Mouse (Mus musculus) forebrain, embryonic 12.5 days (tissue): ENCODE measurements around the gene Stk24. TPM values are rescaled to one million over a fixed set of nuclear protein-coding genes. Genes with fewer than 3 reads are reported as not detected.

Source experiments
- ATAC-seq: fragments of 200-750 bp; cut with Nextera tagmentation; 2 replicates; pipeline ENCODE4 v1.8.0; 2017; ENCODE audit warnings: moderate TSS enrichment; ENCODE audit not compliant: low FRiP score
- H3K27ac ChIP-seq: fragments of 300-500 bp; sonication (generic); 2 replicates; pipeline ENCODE4 v1.5.1; 2016; ENCODE audit warnings: mild to moderate bottlenecking
- H3K27me3 ChIP-seq: fragments of 300-500 bp; sonication (generic); 2 replicates; pipeline ENCODE4 v1.6.1; 2016; ENCODE audit warnings: mild to moderate bottlenecking
- H3K36me3 ChIP-seq: fragments of 300-500 bp; sonication (generic); replicated peaks from 2 replicates; pipeline ENCODE4 v1.6.1; 2016; ENCODE audit warnings: mild to moderate bottlenecking
- H3K4me1 ChIP-seq: fragments of 300-500 bp; sonication (generic); 2 replicates; pipeline ENCODE4 v1.6.1; 2016
- H3K4me2 ChIP-seq: fragments of 300-500 bp; sonication (generic); 2 replicates; pipeline ENCODE4 v1.6.1; 2016; ENCODE audit warnings: mild to moderate bottlenecking, moderate library complexity
- H3K4me3 ChIP-seq: fragments of 300-500 bp; sonication (generic); replicated peaks from 2 replicates; pipeline ENCODE4 v1.5.1; 2016; ENCODE audit warnings: mild to moderate bottlenecking
- H3K9ac ChIP-seq: fragments of 300-500 bp; sonication (generic); 2 replicates; pipeline ENCODE4 v1.6.1; 2016; ENCODE audit warnings: mild to moderate bottlenecking
- H3K9me3 ChIP-seq: fragments of 300-500 bp; sonication (generic); 2 replicates; pipeline ENCODE4 v1.6.1; 2016
- WGBS: fragments of 180-500 bp; shearing (Covaris S2); methylation state at CpG from one replicate; pipeline ENCODE4 v1.1.7; 2016; 5-methylcytosine and 5-hydroxymethylcytosine counted together
- polyA plus RNA-seq: library from polyadenylated mRNA; unstranded; fragments of >200 nt; fragmentation: Nextera tagmentation; extraction: Ambion mirVana; gene quantifications from 2 replicates; pipeline ENCODE4 v1.2.1, GENCODE M21; 2016

The Stk24 gene
- polyA plus RNA-seq, 1 experiment from 2014 or later: 41.3 TPM

DNA sequence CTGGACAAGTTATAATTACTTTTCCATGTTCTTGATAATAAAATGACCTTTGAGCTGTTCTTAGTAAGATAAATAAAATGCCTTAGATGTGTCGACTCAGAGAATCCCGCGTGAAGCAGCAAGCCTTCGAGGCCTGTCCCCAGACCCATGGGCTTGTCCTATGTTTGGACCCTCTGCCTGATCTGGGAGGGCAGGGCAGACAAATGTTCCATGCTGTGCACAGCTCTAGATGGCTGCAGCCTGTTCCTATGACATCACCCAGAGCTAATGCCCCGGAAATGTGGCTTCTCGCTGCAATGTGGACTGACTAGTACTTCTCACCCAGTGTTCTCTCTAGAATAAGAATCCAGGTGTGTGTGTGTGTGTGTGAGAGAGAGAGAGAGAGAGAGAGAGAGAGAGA is 115.4 kb downstream of the Stk24 start:
- Histone ChIP-seq H3K36me3 (peaks cover 12% of the 10 kb centered on the region; the same call in 1 of the 2 replicates), H3K4me2 (no peak overlapping the region), H3K9ac (no peak overlapping the region), H3K4me3 (no peak overlapping the region), H3K9me3 (no peaks in the 10 kb centered on the region), H3K27me3 (no peaks in the 10 kb centered on the region), H3K27ac (no peak overlapping the region), H3K4me1 (no peaks in the 10 kb centered on the region)
- WGBS: 88% methylated on average over 6 of the region's 6 CpGs
- no peak for ATAC-seq

GRCm38 (mm10) chr14:121263912-121264311 is 115.9 kb downstream of the Stk24 start:
- Histone ChIP-seq H3K36me3 (peaks cover 12% of the 10 kb centered on the region; the same call in 1 of the 2 replicates), H3K27ac (no peak overlapping the region), H3K27me3 (no peaks in the 10 kb centered on the region), H3K4me1 (no peaks in the 10 kb centered on the region), H3K9me3 (no peaks in the 10 kb centered on the region), H3K4me2 (no peak overlapping the region), H3K9ac (no peak overlapping the region), H3K4me3 (no peak overlapping the region)
- WGBS: 81% methylated on average over 2 of the region's 2 CpGs
- no peak for ATAC-seq

DNA sequence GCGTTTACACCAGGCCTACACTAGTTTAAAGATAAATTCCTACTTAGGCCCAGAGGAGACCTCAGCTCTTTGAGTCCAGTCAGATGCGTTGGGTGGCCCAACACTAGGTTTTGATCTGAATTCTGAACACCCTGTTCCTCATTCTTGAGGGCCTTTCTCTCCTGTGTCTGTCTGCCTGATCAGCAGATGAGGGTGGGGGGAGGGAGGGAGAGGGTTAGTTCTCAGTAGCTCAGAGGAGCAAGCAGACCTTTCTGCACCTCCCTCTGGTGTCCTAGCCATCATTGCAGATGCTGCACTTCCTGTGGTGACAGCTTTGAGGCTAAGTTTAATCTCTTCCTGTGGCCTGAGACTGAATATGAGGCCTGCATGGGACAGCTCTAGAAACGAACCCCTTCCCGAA is 117.2 kb downstream of the Stk24 start:
- Histone ChIP-seq H3K27me3 (no peaks in the 10 kb centered on the region), H3K9me3 (no peaks in the 10 kb centered on the region), H3K4me3 (no peak overlapping the region), H3K36me3 (peaks cover 9% of the 10 kb centered on the region), H3K4me1 (no peaks in the 10 kb centered on the region), H3K9ac (no peak overlapping the region), H3K4me2 (no peak overlapping the region), H3K27ac (no peak overlapping the region)
- WGBS: 75% methylated on average over 4 of the region's 4 CpGs
- ATAC-seq: no peak

DNA sequence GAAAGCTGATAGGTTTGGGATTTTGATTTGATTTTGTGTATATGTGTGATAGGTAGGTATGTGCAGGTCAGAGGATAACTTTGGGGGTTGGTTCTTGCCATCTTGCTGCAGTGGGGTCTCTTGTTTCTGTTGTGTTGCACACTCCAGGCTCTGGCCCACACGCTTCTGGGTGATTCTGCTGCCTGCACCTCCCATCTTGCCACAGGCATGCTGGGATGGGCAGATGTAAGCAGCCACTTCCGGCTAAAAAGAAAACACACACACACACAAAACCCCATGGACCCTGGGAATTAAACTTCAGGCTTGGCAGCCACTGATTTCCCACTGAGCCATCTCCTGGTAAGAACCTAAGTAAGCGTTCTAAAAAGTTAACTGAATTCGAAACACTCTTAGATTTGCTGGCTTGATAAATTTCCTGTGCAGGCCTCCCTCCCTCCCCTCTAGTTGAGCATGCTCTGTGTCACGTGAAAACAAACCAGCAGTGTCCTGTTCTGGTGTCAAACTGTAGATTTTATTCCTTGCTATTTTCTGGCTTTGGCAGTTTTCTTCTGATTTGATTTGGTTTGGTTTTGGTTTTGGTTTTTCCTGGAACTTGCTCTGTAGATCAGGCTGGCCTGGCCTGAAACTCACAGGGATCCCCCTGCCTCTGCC is 118.5 kb downstream of the Stk24 start:
- Histone ChIP-seq H3K4me2 (no peak overlapping the region), H3K27ac (no peak overlapping the region)
- 83% methylated on average over 5 of the region's 5 CpGs for whole genome bisulfite sequencing

GRCm38 (mm10) chr14:121259789-121260188 is 120.0 kb downstream of the Stk24 start:
- Histone ChIP-seq H3K4me3 (no peak overlapping the region), H3K27ac (0 out of 2 replicates have a peak overlapping the region, but pooled peaks have one; percentile 38), H3K36me3 (peaks cover 11% of the 10 kb centered on the region), H3K4me1 (no peaks in the 10 kb centered on the region), H3K4me2 (no peak overlapping the region), H3K9ac (no peak overlapping the region), H3K27me3 (no peaks in the 10 kb centered on the region), H3K9me3 (no peaks in the 10 kb centered on the region)
- peak; percentile 69; the same call in 1 of the 2 replicates for ATAC-seq
- 52% methylated on average over 7 of the region's 7 CpGs for WGBS

More for the DNA sequence above, 118.5 kb downstream of the Stk24 start:
- Histone ChIP-seq H3K36me3 (peaks cover 11% of the 10 kb centered on the region), H3K27me3 (no peaks in the 10 kb centered on the region), H3K9ac (no peak overlapping the region), H3K9me3 (no peaks in the 10 kb centered on the region), H3K4me1 (no peaks in the 10 kb centered on the region), H3K4me3 (no peak overlapping the region)
- ATAC-seq: no peak

DNA sequence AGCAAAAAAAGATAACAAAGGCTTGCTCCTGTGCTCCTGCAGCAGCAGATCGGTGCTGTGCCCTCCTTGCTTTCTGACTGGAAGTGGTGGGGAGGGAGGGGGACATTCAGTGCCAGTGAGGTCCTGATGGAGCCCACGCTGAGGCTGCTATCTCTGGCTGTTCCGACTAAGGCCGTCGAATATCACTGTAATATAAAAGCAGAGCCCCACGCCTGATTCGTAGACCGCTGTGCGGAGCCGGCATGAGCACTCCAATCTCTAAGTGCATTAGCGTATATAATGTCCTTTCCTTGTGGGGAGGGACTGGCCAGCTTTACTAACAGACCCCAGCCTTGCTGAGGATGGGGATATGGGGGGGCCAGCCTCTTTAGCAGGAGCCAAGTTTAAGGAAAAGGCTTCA is 120.5 kb downstream of the Stk24 start:
- Histone ChIP-seq H3K4me3 (no peak overlapping the region), H3K27ac (peak overlapping the region; percentile 38; the same call in 1 of the 2 replicates), H3K36me3 (peaks cover 11% of the 10 kb centered on the region), H3K27me3 (no peaks in the 10 kb centered on the region), H3K9me3 (no peaks in the 10 kb centered on the region), H3K4me2 (no peak overlapping the region), H3K9ac (no peak overlapping the region), H3K4me1 (no peaks in the 10 kb centered on the region)
- ATAC-seq: peak; percentile 36; the same call in 1 of the 2 replicates
- 68% methylated on average over 11 of the region's 11 CpGs for WGBS

DNA sequence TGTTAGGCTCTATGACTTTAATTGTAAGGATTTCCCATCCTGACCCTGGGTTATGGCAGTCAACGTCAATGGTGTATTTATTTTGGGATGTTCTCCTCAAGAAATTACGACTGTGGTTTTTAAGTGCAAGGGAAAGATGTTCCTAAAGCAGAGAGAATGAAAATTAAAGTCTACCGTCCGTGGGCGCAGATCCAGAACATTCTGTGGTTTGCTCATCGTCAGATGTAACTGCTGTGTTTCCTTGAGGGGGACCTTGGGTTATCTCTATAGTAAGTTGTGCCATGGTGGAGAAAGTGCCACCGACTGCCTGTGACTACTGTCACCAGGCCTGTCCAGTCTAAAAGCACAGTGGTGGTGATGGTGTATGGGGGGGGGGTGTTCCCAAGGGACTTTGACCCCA is 122.9 kb downstream of the Stk24 start:
- ATAC-seq: no peak
- peaks cover 21% of the 10 kb centered on the region for H3K36me3 ChIP-seq
- 97% methylated on average over 7 of the region's 7 CpGs for WGBS

GRCm38 (mm10) chr14:121255469-121255868 is 124.3 kb downstream of the Stk24 start:
- Histone ChIP-seq H3K27me3 (no peaks in the 10 kb centered on the region), H3K9me3 (no peaks in the 10 kb centered on the region), H3K36me3 (peaks cover 16% of the 10 kb centered on the region), H3K4me1 (no peaks in the 10 kb centered on the region), H3K4me2 (no peak overlapping the region), H3K4me3 (no peak overlapping the region), H3K9ac (no peak overlapping the region), H3K27ac (no peak overlapping the region)
- ATAC-seq: no peak
- WGBS: 85% methylated on average over 13 of the region's 13 CpGs

More for the DNA sequence above, 122.9 kb downstream of the Stk24 start:
- Histone ChIP-seq H3K4me3 (no peak overlapping the region), H3K9ac (no peak overlapping the region), H3K27me3 (no peaks in the 10 kb centered on the region), H3K4me2 (no peak overlapping the region), H3K27ac (no peak overlapping the region), H3K9me3 (no peaks in the 10 kb centered on the region), H3K4me1 (no peaks in the 10 kb centered on the region)

GRCm38 (mm10) chr14:121254869-121255268 is 124.9 kb downstream of the Stk24 start:
- peaks cover 19% of the 10 kb centered on the region for H3K36me3 ChIP-seq
- H3K27ac ChIP-seq: no peak overlapping the region
- no peak overlapping the region for H3K4me3 ChIP-seq
- 85% methylated on average over 10 of the region's 10 CpGs for WGBS
- no peaks in the 10 kb centered on the region for H3K9me3 ChIP-seq
- no peak overlapping the region for H3K4me2 ChIP-seq
- no peaks in the 10 kb centered on the region for H3K4me1 ChIP-seq
- H3K27me3 ChIP-seq: no peaks in the 10 kb centered on the region
- no peak for ATAC-seq
- H3K9ac ChIP-seq: no peak overlapping the region

- Histone ChIP-seq H3K9me3 (no peaks in the 10 kb centered on the region), H3K4me3 (no peak overlapping the region), H3K27me3 (no peaks in the 10 kb centered on the region), H3K9ac (no peak overlapping the region), H3K4me2 (no peak overlapping the region), H3K36me3 (peaks cover 19% of the 10 kb centered on the region), H3K27ac (no peak overlapping the region), H3K4me1 (0 out of 2 replicates have a peak, but pooled peaks cover 6% of the 10 kb centered on the region)
- 91% methylated on average over 10 of the region's 10 CpGs for WGBS
- no peak for ATAC-seq
Observed at GRCm38 (mm10) chr14:121252542-121252941, 127.3 kb downstream of the Stk24 start.

DNA sequence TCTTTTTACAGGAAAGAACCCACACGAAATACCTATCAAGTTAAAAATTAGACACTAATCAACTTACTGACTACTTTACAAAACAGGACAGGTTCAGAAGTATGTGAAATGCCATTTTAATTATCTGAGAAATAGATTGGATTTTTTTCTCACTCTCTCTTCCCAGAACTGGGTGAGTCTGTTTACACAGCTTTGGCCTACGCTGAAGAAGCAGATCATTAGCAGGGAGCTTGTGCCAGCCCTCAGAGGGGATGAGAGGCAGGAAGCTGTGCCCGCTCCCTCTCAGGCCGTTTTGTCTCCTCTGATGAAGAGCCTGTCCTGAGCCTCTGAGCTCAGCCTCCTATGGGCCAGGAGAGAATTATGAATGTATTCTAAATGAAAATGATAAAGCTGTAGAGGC is 128.1 kb downstream of the Stk24 start:
- Histone ChIP-seq H3K27me3 (no peaks in the 10 kb centered on the region), H3K36me3 (peaks cover 13% of the 10 kb centered on the region; the same call in 1 of the 2 replicates), H3K9ac (no peak overlapping the region), H3K4me1 (peaks cover 12% of the 10 kb centered on the region; the same call in 1 of the 2 replicates), H3K9me3 (no peaks in the 10 kb centered on the region), H3K27ac (no peak overlapping the region), H3K4me2 (no peak overlapping the region), H3K4me3 (no peak overlapping the region)
- ATAC-seq: no peak
- WGBS: 69% methylated on average over 4 of the region's 4 CpGs

DNA sequence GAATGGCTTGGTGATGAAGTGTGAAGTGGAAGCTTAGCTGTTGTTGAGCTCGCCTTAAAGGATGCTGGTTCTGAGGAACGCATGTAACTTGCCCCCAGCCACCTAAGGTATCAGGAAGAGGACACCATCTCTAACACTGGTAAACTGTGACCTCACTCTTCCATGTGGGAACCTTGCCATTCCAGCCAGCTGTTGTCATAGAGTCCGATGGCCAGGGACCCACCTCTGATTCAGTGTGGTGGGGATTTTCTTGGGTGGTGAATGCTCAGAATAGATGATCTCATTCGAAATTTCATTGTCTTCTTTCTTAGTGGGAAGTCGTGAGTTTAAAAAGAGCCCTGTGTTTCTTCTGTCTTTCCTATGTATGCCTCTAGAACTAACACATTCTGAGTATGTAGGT is 128.7 kb downstream of the Stk24 start:
- WGBS: 69% methylated on average over 5 of the region's 5 CpGs
- no peaks in the 10 kb centered on the region for H3K27me3 ChIP-seq
- peaks cover 14% of the 10 kb centered on the region; the same call in 1 of the 2 replicates for H3K4me1 ChIP-seq
- H3K27ac ChIP-seq: no peak overlapping the region
- no peak overlapping the region for H3K4me3 ChIP-seq
- H3K9ac ChIP-seq: no peak overlapping the region
- H3K36me3 ChIP-seq: peaks cover 13% of the 10 kb centered on the region; the same call in 1 of the 2 replicates
- no peak for ATAC-seq
- H3K4me2 ChIP-seq: no peak overlapping the region
- no peaks in the 10 kb centered on the region for H3K9me3 ChIP-seq

- Histone ChIP-seq H3K36me3 (peaks cover 28% of the 10 kb centered on the region), H3K9me3 (no peaks in the 10 kb centered on the region), H3K4me1 (peaks cover 14% of the 10 kb centered on the region; the same call in 1 of the 2 replicates), H3K4me3 (no peak overlapping the region), H3K4me2 (no peak overlapping the region), H3K27ac (no peak overlapping the region), H3K27me3 (no peaks in the 10 kb centered on the region), H3K9ac (no peak overlapping the region)
- no peak for ATAC-seq
- 81% methylated on average over 5 of the region's 5 CpGs for WGBS
Observed at GRCm38 (mm10) chr14:121248346-121248745, 131.5 kb downstream of the Stk24 start.
